Mouse (Mus musculus): Measurements from ENCODE around the gene Dusp7.

Gene Dusp7

DNA sequence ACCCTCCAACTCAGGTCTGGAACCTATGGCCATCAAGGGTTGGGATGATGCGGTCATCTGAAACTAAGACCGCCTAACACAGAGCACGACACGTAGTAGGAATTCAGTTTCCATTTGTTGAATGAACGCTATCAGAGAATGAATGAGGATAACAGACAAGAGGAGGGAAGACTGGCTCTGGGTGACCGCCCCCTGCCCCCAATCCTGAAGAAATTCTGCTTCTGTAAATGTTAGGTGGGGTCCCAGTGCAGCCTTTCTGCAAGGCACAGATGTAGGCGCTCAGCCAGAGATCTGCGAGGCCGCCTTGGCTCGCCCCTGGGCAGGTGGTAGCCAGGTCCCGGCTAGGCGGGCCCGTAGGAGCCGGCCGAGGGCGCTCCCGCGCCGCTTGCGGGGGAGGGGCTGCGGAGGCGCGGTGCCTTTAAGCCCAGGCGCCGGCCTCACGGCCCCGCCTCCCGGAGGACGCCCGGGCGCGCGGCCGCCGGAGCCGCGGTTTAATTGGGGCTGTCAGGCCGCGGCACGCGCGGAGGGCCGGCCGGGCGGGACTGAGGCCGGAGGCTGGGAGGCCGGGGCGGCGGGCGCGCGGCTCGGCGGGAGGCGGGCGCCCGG is at the start of gene Dusp7:
Dusp7 (plus strand) TSS at position 521 of the 606 bp plus-strand sequence.
- DNase-seq (ENCODE audit: low spot score in 2 of 2): peak; percentile 74 to 81

GRCm38 (mm10) chr9:106319095-106319494 is 49.3 kb upstream of the Dusp7 start:
- no peak for DNase-seq (ENCODE audit: low spot score in 2 of 2)

DNA sequence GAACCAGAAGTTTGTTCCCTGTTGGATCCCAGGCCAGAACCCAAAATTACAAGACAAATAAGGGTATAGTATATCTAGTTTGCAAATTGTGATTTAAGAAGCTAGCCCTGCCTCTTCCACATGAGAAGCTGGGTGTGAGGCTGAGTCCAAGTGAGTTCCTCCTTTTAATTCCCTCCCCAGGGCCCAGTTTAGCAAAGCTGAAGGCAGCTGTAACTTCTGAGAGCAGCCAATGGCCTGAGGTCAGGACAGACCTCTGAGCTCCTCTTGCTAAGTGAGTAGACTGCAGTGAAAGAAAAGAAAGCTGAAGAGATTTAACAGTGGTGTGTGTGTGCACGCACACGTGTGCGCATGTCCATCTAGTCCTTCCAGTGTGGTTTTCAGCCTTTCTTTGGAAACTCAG is 45.9 kb upstream of the Dusp7 start:
- no peak for DNase-seq (ENCODE audit: low spot score in 2 of 2)

GRCm38 (mm10) chr9:106326241-106326640 is 42.2 kb upstream of the Dusp7 start:
- no peak for DNase-seq (ENCODE audit: low spot score in 2 of 2)

- DNase-seq (ENCODE audit: low spot score in 2 of 2): no peak
Measured at GRCm38 (mm10) chr9:106327125-106327809, 41.2 kb upstream of the Dusp7 start.

DNA sequence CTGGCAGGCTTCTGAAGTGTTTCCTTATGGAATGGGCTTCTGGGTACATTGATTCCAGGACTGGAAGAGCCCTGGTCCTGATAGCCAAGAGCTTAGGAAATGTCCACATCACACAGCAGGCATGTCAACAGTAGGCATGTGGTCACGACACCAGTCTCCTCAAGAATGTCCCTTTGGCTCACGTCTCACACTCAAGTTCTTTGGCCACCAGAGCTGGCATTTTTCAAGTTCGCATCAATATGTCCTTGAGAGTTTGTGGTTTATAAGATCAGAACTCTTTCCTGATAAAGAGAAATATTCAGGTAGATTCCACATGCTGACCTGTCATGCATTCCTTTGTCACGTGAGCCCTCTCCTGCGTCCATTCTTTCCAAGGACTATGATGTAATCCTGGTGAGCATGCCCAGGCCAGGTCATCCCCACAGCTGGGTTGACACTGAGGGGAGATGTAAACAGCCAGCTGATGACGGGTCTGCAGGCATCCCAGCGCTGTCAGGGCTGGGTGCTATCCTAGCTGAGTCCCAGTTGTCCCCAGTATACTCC is 40.3 kb upstream of the Dusp7 start:
- DNase-seq (ENCODE audit: low spot score in 2 of 2): no peak

DNA sequence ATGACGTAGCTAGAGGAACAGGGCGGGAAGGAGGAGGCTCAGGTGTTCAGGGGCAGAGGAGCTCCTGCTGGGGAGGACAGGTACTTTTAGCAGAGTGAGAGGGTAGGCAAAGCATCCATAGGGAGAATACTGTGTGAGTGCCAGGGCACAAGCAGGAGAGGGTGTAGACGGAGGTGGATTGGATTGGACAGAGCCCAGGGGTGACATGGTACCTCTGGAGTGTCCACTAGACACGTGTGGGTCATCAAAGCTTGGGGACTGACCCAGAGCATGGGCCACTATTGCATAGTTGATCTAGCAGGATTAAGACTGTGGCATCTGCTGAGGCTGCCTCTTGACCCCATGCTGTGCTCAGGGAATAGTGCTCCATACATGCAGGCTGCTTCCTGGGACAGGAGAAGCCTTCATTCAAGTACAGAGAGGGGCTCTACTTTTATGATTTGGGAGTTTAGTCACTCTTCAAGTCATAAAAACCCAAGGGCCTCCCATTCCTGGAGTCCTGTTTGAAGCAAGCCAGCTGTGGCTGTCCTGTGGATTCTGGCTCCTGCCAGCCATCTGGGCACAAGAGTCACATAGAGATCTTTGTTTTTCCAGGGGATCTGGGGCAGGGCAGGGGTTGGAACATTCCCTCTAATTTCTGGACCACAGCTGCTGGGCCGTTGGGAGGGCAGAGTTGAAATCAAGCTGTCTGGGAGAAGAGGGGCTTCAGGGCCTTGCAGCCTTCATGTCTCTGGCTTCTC is 39.5 kb upstream of the Dusp7 start:
- no peak for DNase-seq (ENCODE audit: low spot score in 2 of 2)

- DNase-seq (ENCODE audit: low spot score in 2 of 2): no peak
Measured at GRCm38 (mm10) chr9:106332746-106333145, 35.7 kb upstream of the Dusp7 start.

DNA sequence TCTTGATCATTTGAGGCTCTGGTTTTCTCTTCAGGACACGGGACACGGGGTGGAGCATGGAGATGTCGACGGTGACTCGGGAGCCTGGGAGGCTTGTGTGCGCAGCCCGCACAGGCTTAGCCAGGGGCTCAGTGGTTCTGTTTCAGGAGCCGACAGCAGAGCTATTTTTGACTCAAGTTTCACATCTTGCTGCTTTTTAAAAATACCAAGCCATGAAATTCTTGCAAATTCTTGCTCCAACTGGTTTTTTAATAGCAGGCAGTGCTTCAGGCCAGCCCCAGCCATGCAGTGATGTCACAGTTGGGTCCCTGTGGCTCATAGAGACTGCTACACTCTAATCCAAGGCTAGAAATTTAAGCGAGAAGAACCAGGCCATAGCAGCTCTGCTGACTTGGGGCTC is 30.8 kb upstream of the Dusp7 start:
- DNase-seq (ENCODE audit: low spot score in 2 of 2): no peak

GRCm38 (mm10) chr9:106338462-106339172 is 29.8 kb upstream of the Dusp7 start:
- no peak for DNase-seq (ENCODE audit: low spot score in 2 of 2)

DNA sequence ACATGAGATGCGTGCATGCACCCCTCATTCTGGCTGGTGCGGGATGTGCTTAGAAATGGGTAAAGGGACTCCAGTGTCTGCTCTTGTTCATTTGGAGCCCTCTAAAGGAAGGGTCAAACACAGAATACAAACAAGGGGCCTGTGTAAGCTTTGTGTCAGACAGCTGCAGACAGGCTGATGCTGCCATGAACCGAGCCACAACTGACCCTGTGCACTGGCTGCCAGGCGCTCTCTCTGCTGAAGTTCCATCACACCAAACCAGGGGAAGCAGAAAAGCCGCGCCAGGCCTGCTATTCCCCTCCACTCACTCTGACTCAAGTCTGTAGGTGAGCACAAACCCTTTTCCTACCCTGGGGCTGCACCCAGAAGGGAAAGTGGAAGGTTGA is 29.3 kb upstream of the Dusp7 start:
- no peak for DNase-seq (ENCODE audit: low spot score in 2 of 2)

DNA sequence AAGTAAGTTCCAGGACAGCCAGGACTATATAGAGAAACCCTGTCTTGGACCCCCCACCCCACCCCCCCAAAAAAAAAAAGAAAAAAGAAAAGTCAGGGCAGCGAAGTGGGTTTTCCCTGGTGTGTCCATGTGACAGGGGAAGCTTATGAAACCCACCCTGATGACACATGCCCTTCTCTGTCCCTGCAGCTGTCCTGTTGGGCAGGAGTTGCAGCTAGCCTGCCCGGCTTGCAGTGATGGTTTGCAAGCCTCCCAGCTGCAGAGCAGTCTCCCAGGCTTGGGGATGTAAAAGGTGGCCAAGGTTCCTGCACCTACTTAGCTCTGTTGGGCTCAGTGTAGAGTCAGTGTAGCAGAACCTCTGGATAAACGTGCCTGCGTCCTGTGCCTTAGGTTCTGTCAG is 28.7 kb upstream of the Dusp7 start:
- DNase-seq (ENCODE audit: low spot score in 2 of 2): no peak

GRCm38 (mm10) chr9:106340501-106341312 is 27.7 kb upstream of the Dusp7 start:
- DNase-seq (ENCODE audit: low spot score in 2 of 2): no peak

DNA sequence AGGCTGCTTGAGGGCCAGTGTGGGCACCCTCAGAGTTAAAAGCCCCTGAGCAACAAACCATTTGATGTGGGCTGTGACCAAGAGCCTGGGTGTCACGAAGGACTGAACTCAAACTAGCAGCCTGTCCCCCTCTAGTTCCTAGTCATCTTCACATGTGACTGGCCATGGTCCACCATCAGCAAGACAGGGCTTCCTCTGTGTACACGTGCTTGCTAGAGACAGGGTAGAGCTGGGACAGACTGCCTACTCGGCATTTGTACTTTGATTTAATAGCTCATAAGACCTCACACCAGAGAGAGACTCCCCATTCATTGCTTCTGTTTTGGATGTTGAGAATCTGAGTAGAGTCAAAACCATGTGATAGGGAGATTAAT is 27.1 kb upstream of the Dusp7 start:
- DNase-seq (ENCODE audit: low spot score in 2 of 2): no peak

DNA sequence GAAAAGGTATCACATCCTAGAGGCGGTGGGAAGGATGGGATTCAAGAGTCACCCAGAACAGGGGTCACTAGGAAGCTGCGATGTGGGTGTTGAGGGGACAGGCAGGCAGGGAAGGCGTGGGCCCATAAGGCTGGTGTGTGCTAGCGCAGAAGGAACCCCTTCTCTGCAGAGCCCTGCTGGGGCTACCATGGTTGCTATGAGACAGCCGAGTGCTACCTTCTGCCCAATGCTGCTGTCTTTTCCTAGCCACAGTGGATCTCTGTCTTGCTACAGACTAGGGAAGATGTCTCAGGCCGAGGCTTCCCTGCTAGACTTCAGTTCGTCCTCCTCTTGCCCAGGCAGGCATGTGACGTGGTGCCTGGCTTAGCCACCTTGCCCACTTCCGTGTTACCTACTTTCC is 25.9 kb upstream of the Dusp7 start:
- DNase-seq (ENCODE audit: low spot score in 2 of 2): no peak

- peak in 1 of 2 experiments; percentile 72 for DNase-seq (ENCODE audit: low spot score in 2 of 2)
Measured at GRCm38 (mm10) chr9:106345167-106345566, 23.3 kb upstream of the Dusp7 start.

DNA sequence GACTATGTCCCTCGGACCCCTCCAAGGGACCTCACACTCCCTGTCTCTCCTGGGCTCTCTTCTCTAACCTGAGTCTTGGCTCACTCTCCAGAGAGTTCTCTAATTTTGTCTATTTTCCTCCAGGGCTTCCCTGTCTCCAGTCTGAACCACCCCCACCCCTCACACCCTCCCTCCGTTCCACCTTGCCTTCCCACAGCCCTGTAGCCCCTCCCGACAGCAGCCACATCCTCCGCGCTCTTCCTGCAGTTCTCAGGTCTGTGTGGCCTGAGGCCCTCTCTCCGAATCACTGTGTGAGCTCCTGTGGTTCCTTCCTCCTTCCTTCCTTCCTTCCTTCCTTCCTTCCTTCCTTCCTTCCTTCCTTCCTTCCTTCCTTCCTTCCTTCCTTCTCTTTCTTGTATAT is 22.8 kb upstream of the Dusp7 start:
- DNase-seq (ENCODE audit: low spot score in 2 of 2): no peak

GRCm38 (mm10) chr9:106348281-106348680 is 20.2 kb upstream of the Dusp7 start:
- no peak for DNase-seq (ENCODE audit: low spot score in 2 of 2)

DNA sequence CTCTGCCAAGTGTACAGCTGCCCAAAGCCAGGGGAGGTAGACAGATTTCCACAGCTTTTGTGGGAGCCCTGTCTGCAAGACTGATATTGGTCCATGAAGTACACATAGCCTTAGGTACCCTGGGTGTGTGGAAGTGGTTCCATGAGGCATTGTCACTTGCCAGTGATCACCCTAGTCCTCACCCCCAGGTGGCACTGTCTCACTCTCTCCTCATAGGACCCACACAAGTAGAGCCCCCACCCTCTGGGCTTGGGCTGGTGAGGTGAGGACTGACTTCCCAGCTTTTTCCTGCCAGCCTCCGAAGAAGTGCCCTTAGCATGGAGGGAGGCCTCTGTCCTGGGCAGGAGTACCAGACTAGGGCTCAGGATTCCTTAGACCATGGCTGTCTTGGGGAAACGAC is 19.4 kb upstream of the Dusp7 start:
- no peak for DNase-seq (ENCODE audit: low spot score in 2 of 2)

- DNase-seq (ENCODE audit: low spot score in 2 of 2): no peak
Measured at GRCm38 (mm10) chr9:106351178-106351577, 17.3 kb upstream of the Dusp7 start.

GRCm38 (mm10) chr9:106353779-106354178 is 14.7 kb upstream of the Dusp7 start:
- DNase-seq (ENCODE audit: low spot score in 2 of 2): peak; percentile 47 to 65

Data from urinary bladder, adult 18-20 months (tissue).